Mouse (Mus musculus) neural tube, embryonic 15.5 days (tissue): Measurements from ENCODE around the gene Adam15. TPM values are rescaled to one million over a fixed set of nuclear protein-coding genes. Genes with fewer than 3 reads are reported as not detected.

Experiments used
- ATAC-seq: fragments of 200-750 bp; cut with Nextera tagmentation; 2 replicates; pipeline ENCODE4 v1.8.0; 2017; ENCODE audit warnings: mild to moderate bottlenecking, moderate TSS enrichment, moderate library complexity; ENCODE audit not compliant: low FRiP score
- H3K27ac ChIP-seq: fragments of 300-500 bp; sonication (generic); replicated peaks from 2 replicates; pipeline ENCODE4 v1.5.1; 2015; ENCODE audit warnings: mild to moderate bottlenecking, inconsistent platforms
- H3K27me3 ChIP-seq: fragments of 300-500 bp; sonication (generic); replicated peaks from 2 replicates; pipeline ENCODE4 v1.6.1; 2015; ENCODE audit warnings: inconsistent platforms
- H3K36me3 ChIP-seq: fragments of 300-500 bp; sonication (generic); 2 replicates; pipeline ENCODE4 v1.6.1; 2015; ENCODE audit warnings: inconsistent platforms
- H3K4me1 ChIP-seq: fragments of 300-500 bp; sonication (generic); 2 replicates; pipeline ENCODE4 v1.6.1; 2015; ENCODE audit warnings: inconsistent platforms
- H3K4me2 ChIP-seq: fragments of 300-500 bp; sonication (generic); 2 replicates; pipeline ENCODE4 v1.6.1; 2015; ENCODE audit warnings: inconsistent platforms, mild to moderate bottlenecking, moderate library complexity
- H3K4me3 ChIP-seq: fragments of 300-500 bp; sonication (generic); replicated peaks from 2 replicates; pipeline ENCODE4 v1.5.1; 2015; ENCODE audit warnings: mild to moderate bottlenecking, inconsistent platforms
- H3K9ac ChIP-seq: fragments of 300-500 bp; sonication (generic); replicated peaks from 2 replicates; pipeline ENCODE4 v1.6.1; 2015; ENCODE audit warnings: mild to moderate bottlenecking, inconsistent platforms
- H3K9me3 ChIP-seq: fragments of 300-500 bp; sonication (generic); replicated peaks from 2 replicates; pipeline ENCODE4 v1.6.1; 2016; ENCODE audit warnings: inconsistent platforms
- WGBS: fragments of 180-500 bp; shearing (Covaris S2); methylation state at CpG from one replicate; pipeline ENCODE4 v1.1.7; 2015; ENCODE audit warnings: mixed read lengths; 5-methylcytosine and 5-hydroxymethylcytosine counted together
- polyA plus RNA-seq: library from polyadenylated mRNA; unstranded; fragments of >200 nt; fragmentation: Nextera tagmentation; extraction: Ambion mirVana; gene quantifications from 2 replicates; pipeline ENCODE4 v1.2.1, GENCODE M21; 2015

Adam15 gene
- polyA plus RNA-seq, 1 experiment from 2014 or later = 69.9 TPM

DNA sequence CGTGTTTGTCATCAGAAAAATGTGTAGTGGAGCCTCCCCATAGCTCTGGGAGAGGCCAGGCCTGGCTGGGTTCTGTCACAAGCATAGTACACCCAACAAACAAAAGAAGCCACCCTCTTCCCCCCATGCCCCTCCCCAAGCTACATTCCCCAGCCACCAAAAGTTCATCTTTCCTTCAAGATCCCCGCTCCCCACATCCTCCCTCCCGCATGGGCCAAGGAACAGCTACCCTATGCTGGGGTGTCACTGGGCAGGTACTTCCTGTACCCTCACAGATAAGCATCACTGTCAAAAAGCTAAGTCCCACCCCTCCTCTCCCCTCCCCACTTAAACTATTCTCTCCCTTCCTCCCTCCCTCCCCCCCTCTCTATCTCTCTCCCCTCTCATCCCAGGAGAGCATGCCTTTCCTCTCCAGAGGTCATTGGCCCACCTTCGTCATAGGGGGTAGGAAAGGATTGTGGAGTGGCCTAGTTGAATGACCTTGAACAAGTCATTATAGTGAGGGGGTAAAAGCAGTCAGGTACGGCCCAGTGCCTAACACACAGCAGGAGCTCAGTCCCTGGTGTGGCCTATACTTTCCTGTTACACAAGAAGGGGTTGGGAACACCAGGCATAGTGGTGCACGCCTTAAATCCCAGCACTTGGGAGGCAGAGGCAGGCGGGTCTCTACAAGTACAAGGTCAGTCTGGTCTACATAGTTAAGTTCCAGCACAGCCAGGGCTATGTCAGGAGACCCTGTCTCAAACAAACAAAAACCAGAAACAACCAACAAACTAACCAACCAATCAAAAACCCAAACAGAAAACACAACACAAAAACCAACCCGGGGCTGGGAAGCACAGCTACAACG, 32.5 kb upstream of the Adam15 start:
- WGBS = 88% methylated on average over 9 of the region's 9 CpGs
- no peaks in the 10 kb centered on the region for H3K36me3 ChIP-seq
- ATAC-seq = no peak
- H3K4me3 ChIP-seq = no peak overlapping the region
- no peak overlapping the region for H3K9ac ChIP-seq
- H3K4me1 ChIP-seq = peaks cover 14% of the 10 kb centered on the region
- no peaks in the 10 kb centered on the region for H3K27me3 ChIP-seq
- no peak overlapping the region for H3K27ac ChIP-seq
- H3K9me3 ChIP-seq = no peaks in the 10 kb centered on the region
- H3K4me2 ChIP-seq = no peak overlapping the region

GRCm38 (mm10) chr3:89381233-89381632, 31.4 kb upstream of the Adam15 start:
- 81% methylated on average over 11 of the region's 11 CpGs for WGBS
- Histone ChIP-seq H3K27me3 (no peaks in the 10 kb centered on the region), H3K4me2 (no peak overlapping the region), H3K4me3 (no peak overlapping the region), H3K4me1 (peaks cover 13% of the 10 kb centered on the region), H3K36me3 (no peaks in the 10 kb centered on the region), H3K9ac (no peak overlapping the region), H3K27ac (no peak overlapping the region), H3K9me3 (no peaks in the 10 kb centered on the region)
- ATAC-seq = no peak

DNA sequence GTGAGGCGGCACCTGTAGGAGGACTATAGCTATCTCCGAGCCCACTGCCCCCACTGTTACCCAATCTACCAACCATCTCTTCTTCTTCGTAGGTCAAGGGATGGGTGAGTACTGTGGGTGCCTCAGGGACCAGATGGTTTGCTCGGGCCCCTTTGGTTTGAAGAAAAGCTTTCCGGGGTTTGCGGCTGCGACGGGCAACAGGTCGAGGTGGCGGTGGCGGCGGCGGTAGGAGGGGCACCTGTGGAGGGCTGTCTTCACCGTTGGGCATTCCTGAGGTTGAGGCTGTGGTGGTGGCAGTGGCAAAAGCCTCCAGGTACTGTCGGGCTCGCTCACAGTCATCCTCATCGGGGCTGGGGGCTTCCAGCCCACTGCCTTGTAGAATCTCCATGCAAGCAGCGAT, 30.9 kb upstream of the Adam15 start:
- no peak for ATAC-seq
- H3K4me2 ChIP-seq = no peak overlapping the region
- no peaks in the 10 kb centered on the region for H3K36me3 ChIP-seq
- H3K27me3 ChIP-seq = no peaks in the 10 kb centered on the region
- H3K4me3 ChIP-seq = no peak overlapping the region
- peaks cover 13% of the 10 kb centered on the region for H3K4me1 ChIP-seq
- H3K9me3 ChIP-seq = no peaks in the 10 kb centered on the region
- H3K9ac ChIP-seq = no peak overlapping the region
- H3K27ac ChIP-seq = no peak overlapping the region
- 95% methylated on average over 18 of the region's 18 CpGs for WGBS

DNA sequence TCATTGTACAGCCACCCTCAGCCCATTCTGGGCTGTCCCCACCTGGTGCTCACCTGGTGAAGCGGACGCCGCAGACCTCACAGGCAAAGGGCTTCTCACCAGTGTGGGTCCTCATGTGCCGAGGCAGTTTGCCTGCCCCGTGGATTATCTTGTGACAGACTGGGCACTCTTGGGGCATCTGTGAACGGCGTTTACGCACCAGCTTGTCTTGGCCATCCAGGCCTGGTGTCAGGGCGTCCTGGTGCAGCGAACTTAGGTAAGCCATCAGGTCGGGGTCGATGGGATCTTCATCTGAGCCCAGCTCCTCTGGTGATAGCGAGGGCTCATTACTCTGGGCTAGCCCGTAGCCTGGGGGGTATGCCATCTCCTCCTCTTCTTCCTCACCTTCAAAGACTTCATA, 30.5 kb upstream of the Adam15 start:
- Histone ChIP-seq H3K36me3 (no peaks in the 10 kb centered on the region), H3K9me3 (no peaks in the 10 kb centered on the region), H3K4me3 (no peak overlapping the region), H3K9ac (no peak overlapping the region), H3K4me1 (peaks cover 13% of the 10 kb centered on the region), H3K27me3 (no peaks in the 10 kb centered on the region), H3K4me2 (no peak overlapping the region), H3K27ac (no peak overlapping the region)
- ATAC-seq = no peak
- WGBS = 94% methylated on average over 14 of the region's 14 CpGs

- Histone ChIP-seq H3K4me2 (peak overlapping the region; percentile 79), H3K36me3 (no peaks in the 10 kb centered on the region), H3K9me3 (no peaks in the 10 kb centered on the region), H3K4me1 (peaks cover 13% of the 10 kb centered on the region), H3K27ac (no peak overlapping the region), H3K4me3 (no peak overlapping the region), H3K27me3 (no peaks in the 10 kb centered on the region), H3K9ac (no peak overlapping the region)
- ATAC-seq = no peak
- 91% methylated on average over 31 of the region's 31 CpGs for WGBS
Observed at GRCm38 (mm10) chr3:89379388-89380131, 29.8 kb upstream of the Adam15 start.

GRCm38 (mm10) chr3:89378394-89379067, 28.7 kb upstream of the Adam15 start:
- Histone ChIP-seq H3K27ac (0 out of 2 replicates have a peak overlapping the region, but pooled peaks have one; percentile 1), H3K4me1 (peaks cover 13% of the 10 kb centered on the region), H3K4me2 (peak overlapping the region; percentile 79), H3K9ac (peak overlapping the region; percentile 53), H3K9me3 (no peaks in the 10 kb centered on the region), H3K36me3 (no peaks in the 10 kb centered on the region), H3K27me3 (no peaks in the 10 kb centered on the region), H3K4me3 (peak overlapping the region; percentile 46)
- peak; percentile 89 for ATAC-seq
- WGBS = 1% methylated on average over 29 of the region's 29 CpGs

DNA sequence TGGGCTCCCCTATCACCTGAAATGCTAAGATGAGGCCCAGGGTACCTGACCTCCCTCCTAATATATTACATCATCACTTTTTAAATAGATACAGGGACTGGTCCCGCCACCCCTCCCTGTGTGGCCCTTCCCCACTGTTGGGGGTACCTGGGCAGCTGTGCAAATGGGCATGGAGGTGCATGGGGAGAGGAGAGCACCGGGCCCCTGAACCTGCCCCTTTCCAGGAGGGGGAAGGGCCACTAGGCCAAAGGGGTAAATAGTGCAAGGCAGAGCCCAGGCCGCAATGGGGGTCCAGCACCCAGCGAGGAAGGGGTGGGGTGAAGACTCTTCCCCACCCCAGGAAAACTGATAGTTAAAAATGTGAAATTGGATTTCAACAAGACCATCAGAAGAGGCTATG, 28.0 kb upstream of the Adam15 start:
- Histone ChIP-seq H3K9ac (no peak overlapping the region), H3K4me1 (peaks cover 13% of the 10 kb centered on the region), H3K4me2 (peak overlapping the region; percentile 79), H3K9me3 (no peaks in the 10 kb centered on the region), H3K4me3 (peak overlapping the region; percentile 46; the same call in 1 of the 2 replicates), H3K27ac (no peak overlapping the region), H3K27me3 (no peaks in the 10 kb centered on the region), H3K36me3 (no peaks in the 10 kb centered on the region)
- 86% methylated on average over 4 of the region's 4 CpGs for WGBS
- 0 out of 2 replicates have a peak, but pooled peaks have one; percentile 1 for ATAC-seq

GRCm38 (mm10) chr3:89373581-89374231, 23.9 kb upstream of the Adam15 start:
- Histone ChIP-seq H3K27me3 (no peaks in the 10 kb centered on the region), H3K9me3 (no peaks in the 10 kb centered on the region), H3K27ac (no peak overlapping the region), H3K4me1 (peaks cover 9% of the 10 kb centered on the region), H3K4me2 (no peak overlapping the region), H3K4me3 (no peak overlapping the region), H3K36me3 (no peaks in the 10 kb centered on the region), H3K9ac (no peak overlapping the region)
- WGBS = 47% methylated on average over 5 of the region's 5 CpGs
- no peak for ATAC-seq

DNA sequence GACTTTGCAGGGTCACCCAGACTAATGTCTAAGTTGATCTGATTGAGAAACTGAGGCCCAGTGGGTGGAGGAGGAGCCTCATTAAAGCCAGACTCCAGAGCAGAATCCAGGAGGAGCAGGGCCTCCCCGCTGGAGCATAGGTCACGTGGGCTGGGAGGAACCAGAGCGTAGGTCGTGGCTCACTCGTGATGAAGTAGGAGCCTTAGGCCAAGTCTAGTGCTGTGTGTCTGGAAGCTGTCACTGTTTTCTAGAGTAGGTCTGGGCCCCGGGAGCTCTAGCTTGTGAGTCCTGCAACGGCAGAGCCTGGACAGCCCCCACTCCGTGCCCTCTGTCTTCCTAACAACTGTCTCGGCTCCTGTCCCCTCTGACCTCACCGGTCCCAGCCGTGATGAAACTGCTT, 17.5 kb upstream of the Adam15 start:
- Histone ChIP-seq H3K9ac (no peak overlapping the region), H3K27me3 (no peaks in the 10 kb centered on the region), H3K4me1 (no peaks in the 10 kb centered on the region), H3K9me3 (no peaks in the 10 kb centered on the region), H3K4me3 (no peak overlapping the region), H3K27ac (no peak overlapping the region), H3K36me3 (no peaks in the 10 kb centered on the region), H3K4me2 (no peak overlapping the region)
- 71% methylated on average over 11 of the region's 11 CpGs for WGBS
- ATAC-seq = no peak

DNA sequence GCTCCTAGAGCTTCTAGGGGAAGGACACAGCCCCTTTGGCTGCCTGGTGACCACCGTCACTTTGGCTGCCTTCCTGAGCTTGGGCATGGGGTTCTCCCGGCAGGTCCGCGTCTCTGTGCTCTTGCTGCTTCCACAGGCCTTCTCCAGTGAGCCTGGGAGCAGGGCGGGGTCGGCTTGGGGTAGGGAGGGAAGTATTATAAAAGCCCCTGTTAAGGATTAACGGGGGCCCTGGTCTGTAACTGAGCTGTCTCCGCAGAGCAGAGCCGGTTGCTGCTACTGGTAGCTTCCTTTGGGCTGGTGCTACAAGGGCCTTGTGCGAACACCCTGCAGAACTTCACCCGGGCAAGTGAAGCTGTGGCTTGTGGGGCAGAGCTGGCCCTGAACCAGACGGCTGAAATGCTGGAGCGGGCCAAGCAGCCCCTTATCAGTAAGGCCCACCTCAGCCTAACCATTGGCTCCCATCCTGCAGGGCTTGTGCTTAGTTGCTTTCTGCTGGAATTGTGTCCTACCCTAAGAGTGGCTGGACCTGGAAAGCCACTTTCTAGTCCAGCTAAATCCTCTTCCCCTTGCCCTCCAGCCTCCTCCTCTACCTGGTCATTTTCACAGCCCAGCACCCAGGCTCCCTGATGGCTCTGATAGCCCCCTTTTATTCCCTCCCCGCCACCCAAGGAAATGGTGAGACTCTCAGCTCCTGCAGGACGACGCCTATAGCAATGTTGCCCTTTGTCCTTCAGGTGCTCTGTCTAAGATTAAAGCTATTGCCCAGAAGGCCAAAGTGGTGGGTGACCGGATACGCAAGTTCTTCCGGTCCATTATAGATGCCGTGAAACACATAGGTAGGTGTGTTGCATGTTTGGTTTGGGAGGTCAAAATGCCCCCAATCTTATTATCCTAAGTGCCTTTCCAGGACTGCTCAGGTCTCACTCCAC, 16.0 kb upstream of the Adam15 start:
- Histone ChIP-seq H3K9me3 (no peaks in the 10 kb centered on the region), H3K9ac (no peak overlapping the region), H3K36me3 (no peaks in the 10 kb centered on the region), H3K4me3 (no peak overlapping the region), H3K27me3 (no peaks in the 10 kb centered on the region), H3K4me1 (no peaks in the 10 kb centered on the region), H3K27ac (no peak overlapping the region), H3K4me2 (no peak overlapping the region)
- ATAC-seq = no peak
- WGBS = 69% methylated on average over 20 of the region's 20 CpGs
